Mouse (Mus musculus) midbrain, embryonic 10.5 days (tissue): ENCODE measurements around the gene Sphkap. TPM values are rescaled to one million over a fixed set of nuclear protein-coding genes. Genes with fewer than 3 reads are reported as not detected.

Experiments used
- DNase-seq: peaks from one replicate; pipeline ENCODE4 v3.0.0-alpha.2; 2017; ENCODE audit warnings: low spot score
- H3K27ac ChIP-seq: fragments of 300-500 bp; sonication (generic); replicated peaks from 2 replicates; pipeline ENCODE4 v1.5.1; 2016; ENCODE audit warnings: mild to moderate bottlenecking
- H3K27me3 ChIP-seq: fragments of 300-500 bp; sonication (generic); 2 replicates; pipeline ENCODE4 v1.6.1; 2016; ENCODE audit warnings: low read depth, mild to moderate bottlenecking; ENCODE audit not compliant: poor library complexity, severe bottlenecking
- H3K36me3 ChIP-seq: fragments of 300-500 bp; sonication (generic); 2 replicates; pipeline ENCODE4 v1.6.1; 2016; ENCODE audit warnings: mild to moderate bottlenecking, moderate library complexity
- H3K4me1 ChIP-seq: fragments of 300-500 bp; sonication (generic); 2 replicates; pipeline ENCODE4 v1.6.1; 2016
- H3K4me3 ChIP-seq: fragments of 300-500 bp; sonication (generic); 2 replicates; pipeline ENCODE4 v1.5.1; 2016; ENCODE audit warnings: mild to moderate bottlenecking, moderate library complexity
- H3K9me3 ChIP-seq: fragments of 300-500 bp; sonication (generic); replicated peaks from 2 replicates; pipeline ENCODE4 v1.6.1; 2016; ENCODE audit warnings: mild to moderate bottlenecking
- WGBS: fragments of 180-500 bp; shearing (Covaris S2); methylation state at CpG from one replicate; pipeline ENCODE4 v1.1.7; 2016; 5-methylcytosine and 5-hydroxymethylcytosine counted together
- polyA plus RNA-seq: library from polyadenylated mRNA; unstranded; fragments of >200 nt; fragmentation: Nextera tagmentation; extraction: Ambion mirVana; gene quantifications from 2 replicates; pipeline ENCODE4 v1.2.1, GENCODE M21; 2016

Sphkap gene
- polyA plus RNA-seq, 1 experiment from 2014 or later: 0.17 TPM

DNA sequence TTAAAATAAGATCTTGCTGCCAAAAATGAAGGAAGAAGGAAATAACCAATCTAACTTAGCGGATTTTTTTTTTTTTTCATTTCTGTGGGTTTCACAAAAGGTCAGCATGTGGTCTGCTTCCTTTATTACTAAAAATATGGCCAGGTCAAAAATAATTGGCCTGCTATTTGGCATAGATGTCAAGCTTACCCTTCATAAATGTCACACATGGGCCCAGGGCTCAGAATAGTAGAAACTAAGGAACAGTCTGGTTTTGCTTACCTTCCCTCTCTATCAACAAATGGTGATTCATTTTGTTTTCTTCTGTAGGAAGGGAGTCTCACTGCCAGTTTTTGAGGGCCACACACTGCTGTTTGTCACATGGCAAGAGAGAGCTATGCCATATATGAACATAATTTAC lies 156.3 kb downstream of the Sphkap start:
- 83% methylated on average over 1 of the region's 1 CpGs for WGBS
- Histone ChIP-seq H3K4me1 (no peaks in the 10 kb centered on the region), H3K36me3 (no peaks in the 10 kb centered on the region), H3K27ac (no peak overlapping the region), H3K9me3 (no peaks in the 10 kb centered on the region), H3K27me3 (no peaks in the 10 kb centered on the region), H3K4me3 (no peak overlapping the region)
- DNase-seq: no peak

DNA sequence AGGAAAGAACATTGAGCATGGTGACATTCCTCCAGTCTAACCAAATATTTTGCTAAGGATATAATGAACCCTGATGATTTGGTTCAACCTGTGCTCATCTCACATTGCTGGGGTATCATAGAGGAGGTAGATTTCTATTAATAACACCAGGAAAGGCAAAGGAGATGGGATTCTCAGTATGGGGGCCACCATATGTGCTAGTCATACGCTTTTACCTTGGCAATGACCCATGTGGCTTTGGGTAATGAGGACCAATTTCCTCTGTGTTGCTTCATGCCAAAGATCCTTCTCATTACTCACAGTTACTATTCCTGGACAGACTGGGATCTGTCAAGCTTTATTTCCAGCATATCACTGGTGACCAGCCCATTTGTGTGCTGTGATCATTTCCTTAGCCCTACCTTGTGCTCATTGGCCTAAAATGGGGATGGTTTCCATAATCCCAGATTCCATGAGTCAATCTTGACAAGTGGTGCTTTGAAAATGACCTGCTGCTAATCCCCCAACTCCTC lies 159.7 kb downstream of the Sphkap start:
- WGBS: 84% methylated on average over 1 of the region's 1 CpGs
- Histone ChIP-seq H3K36me3 (no peaks in the 10 kb centered on the region), H3K4me3 (no peak overlapping the region), H3K9me3 (no peaks in the 10 kb centered on the region), H3K4me1 (no peaks in the 10 kb centered on the region), H3K27ac (no peak overlapping the region), H3K27me3 (no peaks in the 10 kb centered on the region)
- DNase-seq: no peak

DNA sequence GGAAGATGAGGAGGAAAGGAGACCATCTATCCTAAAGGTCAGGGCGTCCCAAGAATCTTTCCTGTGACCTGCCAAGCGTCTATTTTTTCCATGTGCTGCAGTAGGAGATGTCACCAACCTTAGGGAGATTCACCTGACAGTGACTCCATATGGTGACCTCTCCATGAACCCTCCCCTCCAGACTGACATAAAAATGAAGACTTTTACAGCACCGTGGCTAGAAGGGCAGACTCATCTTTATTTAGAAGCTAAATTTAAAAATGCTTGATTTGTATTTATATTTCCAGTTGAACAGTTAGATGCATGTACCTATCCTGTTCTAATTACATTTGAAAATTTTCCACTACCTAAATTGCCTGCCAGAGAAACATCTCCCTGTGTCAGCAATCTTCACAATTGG lies 180.1 kb downstream of the Sphkap start:
- H3K4me3 ChIP-seq: no peak overlapping the region
- no peak overlapping the region for H3K27ac ChIP-seq
- 87% methylated on average over 3 of the region's 3 CpGs for WGBS
- H3K36me3 ChIP-seq: no peaks in the 10 kb centered on the region
- H3K9me3 ChIP-seq: no peaks in the 10 kb centered on the region
- DNase-seq: no peak
- H3K27me3 ChIP-seq: no peaks in the 10 kb centered on the region
- H3K4me1 ChIP-seq: no peaks in the 10 kb centered on the region

DNA sequence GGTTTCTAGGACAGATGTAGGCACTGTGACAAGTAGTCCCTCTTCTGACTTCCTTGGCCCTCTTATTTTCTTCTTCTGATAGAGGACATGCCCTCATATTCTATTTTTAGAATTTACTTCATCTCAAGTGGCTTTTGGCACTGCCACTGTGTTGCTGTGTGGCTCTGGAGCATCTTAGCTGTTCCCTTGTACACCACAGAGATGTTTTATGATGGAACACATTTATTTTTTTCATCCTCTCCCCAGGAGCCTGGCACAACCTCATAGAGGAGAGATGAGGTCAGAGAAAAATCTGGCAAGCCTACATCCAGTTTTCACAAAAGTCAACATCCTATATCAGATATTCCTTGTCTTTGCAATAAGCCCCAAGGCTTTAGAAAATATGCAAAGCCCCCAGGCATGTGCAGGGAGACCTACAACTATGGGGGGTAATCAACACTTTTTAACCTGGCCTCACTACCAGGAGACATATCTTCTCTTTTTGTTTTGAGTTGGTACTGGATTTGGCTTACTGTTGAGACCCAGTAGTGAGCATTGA lies 183.5 kb downstream of the Sphkap start:
- Histone ChIP-seq H3K36me3 (no peaks in the 10 kb centered on the region), H3K4me3 (no peak overlapping the region), H3K4me1 (no peaks in the 10 kb centered on the region), H3K27me3 (no peaks in the 10 kb centered on the region), H3K27ac (no peak overlapping the region), H3K9me3 (no peaks in the 10 kb centered on the region)
- no peak for DNase-seq

DNA sequence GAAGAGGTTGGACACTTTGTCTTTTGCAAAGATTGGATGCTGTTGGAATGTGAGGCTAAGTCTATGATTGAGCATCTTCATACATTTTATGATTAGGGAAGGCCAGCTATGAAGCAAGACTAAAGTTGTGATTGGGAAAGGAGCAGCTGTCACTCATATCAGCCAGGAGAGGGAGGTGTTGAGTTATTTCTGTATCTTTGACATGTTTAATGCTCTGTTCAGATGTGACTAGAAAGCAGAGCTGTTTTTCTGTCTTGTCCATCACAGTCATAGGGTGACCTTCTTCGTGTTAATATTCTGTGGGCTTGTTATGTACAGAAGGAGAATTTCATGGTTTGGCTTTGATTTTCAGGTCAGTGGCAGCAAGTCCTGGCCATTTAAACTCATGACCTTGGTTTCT lies 184.9 kb downstream of the Sphkap start:
- H3K27me3 ChIP-seq: no peaks in the 10 kb centered on the region
- H3K27ac ChIP-seq: no peak overlapping the region
- H3K9me3 ChIP-seq: no peaks in the 10 kb centered on the region
- no peaks in the 10 kb centered on the region for H3K4me1 ChIP-seq
- 81% methylated on average over 1 of the region's 1 CpGs for WGBS
- H3K36me3 ChIP-seq: no peaks in the 10 kb centered on the region
- H3K4me3 ChIP-seq: no peak overlapping the region
- no peak for DNase-seq

DNA sequence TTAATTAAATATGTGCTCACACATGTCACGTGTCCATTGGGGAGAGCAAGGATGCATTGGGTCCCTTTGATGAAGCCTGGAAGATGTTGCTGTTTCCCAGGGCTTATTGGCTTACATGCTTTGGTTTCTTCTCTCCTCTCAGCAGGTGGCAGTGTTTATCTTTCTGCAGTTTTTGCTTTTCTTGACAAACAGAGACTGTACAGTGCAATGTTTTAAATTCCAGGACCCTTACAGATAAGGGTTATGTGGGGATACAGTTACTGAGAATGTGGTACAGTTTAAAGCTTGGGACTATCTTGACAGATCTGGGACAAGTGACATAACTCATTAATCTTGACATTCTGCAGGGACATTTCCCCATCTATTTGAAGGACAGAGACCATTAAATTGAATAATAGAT lies 189.7 kb downstream of the Sphkap start:
- 49% methylated on average over 1 of the region's 1 CpGs for WGBS
- no peaks in the 10 kb centered on the region for H3K9me3 ChIP-seq
- no peaks in the 10 kb centered on the region for H3K27me3 ChIP-seq
- DNase-seq: no peak
- no peak overlapping the region for H3K27ac ChIP-seq
- no peaks in the 10 kb centered on the region for H3K4me1 ChIP-seq
- H3K4me3 ChIP-seq: no peak overlapping the region
- H3K36me3 ChIP-seq: no peaks in the 10 kb centered on the region

DNA sequence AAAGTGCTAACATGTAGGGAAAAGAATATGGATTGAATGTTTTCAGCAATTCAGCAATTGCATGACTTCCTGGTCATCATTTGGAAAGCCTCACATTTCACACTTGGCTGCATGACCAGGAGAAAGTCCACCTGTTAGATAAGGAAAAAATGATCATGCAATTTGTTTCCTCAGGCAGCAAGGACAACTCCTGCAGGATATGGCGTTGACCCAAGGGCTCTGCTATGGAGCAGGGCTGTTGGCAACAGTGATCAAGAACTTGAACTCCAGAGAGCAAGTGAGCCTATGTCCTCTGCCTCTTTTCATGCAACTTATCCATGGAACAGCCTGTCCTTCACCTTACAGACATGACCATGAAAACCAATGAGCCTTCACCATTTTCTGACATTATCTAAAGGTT lies 198.0 kb downstream of the Sphkap start:
- 81% methylated on average over 1 of the region's 1 CpGs for WGBS
- H3K27me3 ChIP-seq: no peaks in the 10 kb centered on the region

More for the DNA sequence above, 198.0 kb downstream of the Sphkap start:
- Histone ChIP-seq H3K27ac (no peak overlapping the region), H3K36me3 (no peaks in the 10 kb centered on the region), H3K4me3 (no peak overlapping the region), H3K4me1 (no peaks in the 10 kb centered on the region), H3K9me3 (no peaks in the 10 kb centered on the region)
- DNase-seq: no peak

Other genes with a start within 250 kb of the Sphkap start
- gene Daw1, start 248.4 kb downstream of the Sphkap start, polyA plus RNA-seq: 0.11 and 0.21 TPM in 2 replicates